Mouse (Mus musculus): Measurements from ENCODE around the gene Armh1.
"Not testable (repeated sequence)": the region's sequence is repeated elsewhere in the genome, so short reads cannot be mapped to it uniquely, and the experiment has no call there.

Armh1 gene

DNA sequence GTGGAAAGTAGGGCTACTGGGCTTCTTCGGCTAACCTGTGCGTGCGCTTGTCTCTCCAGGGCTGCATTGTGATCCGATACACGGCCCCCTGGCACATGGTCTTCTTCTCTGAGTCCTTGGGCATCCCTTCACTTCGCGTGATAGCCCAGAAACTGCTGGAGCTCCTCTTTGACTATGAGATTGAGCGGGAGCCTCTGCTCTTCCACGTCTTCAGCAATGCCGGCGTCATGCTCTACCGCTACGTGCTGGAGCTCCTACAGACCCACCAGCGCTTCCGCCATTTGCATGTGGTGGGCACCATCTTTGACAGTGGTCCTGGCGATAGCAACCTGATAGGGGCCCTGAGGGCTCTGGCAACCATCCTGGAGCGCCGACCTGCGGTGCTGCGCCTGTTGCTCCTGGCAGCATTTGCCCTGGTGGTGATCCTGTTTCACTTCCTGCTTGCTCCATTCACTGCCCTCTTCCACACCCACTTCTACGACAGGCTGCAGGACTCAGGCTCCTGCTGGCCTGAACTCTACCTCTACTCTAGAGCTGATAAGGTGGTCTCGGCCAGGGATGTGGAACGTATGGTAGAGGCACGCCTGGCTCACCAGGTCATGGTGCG is 16.0 kb upstream of the Armh1 start:
- DNase-seq (ENCODE audit: low read depth, low spot score), result no peak

- DNase-seq (ENCODE audit: low read depth, low spot score), result peak; percentile 85
These were observed 15.4 kb upstream of the Armh1 start for GRCm38 (mm10) chr4:117267284-117267683.

DNA sequence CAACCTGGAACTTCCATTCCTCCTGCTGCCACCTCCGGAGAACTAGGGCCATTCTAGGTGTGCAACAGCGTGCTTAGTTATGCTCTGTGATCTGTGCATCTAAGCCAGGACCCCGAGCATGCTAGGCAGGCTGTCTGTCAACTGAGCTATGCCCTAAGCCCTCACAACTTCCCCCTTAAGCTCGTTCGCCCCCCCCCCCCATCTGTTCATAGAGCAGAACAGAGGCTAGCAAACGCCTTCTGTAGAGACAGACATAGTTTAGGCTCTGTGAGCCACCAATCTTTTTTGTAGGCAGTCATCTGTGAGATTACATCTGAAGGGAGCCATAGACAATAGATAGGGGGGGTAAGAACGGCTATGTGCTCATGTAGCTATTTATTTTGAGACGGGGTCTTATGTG is 11.1 kb upstream of the Armh1 start:
- DNase-seq (ENCODE audit: low read depth, low spot score), result no peak

GRCm38 (mm10) chr4:117262101-117262913 is 10.4 kb upstream of the Armh1 start:
- no peak for DNase-seq (ENCODE audit: low read depth, low spot score)

- DNase-seq (ENCODE audit: low read depth, low spot score), result no peak
These were observed 9.3 kb upstream of the Armh1 start for GRCm38 (mm10) chr4:117261222-117261621.

DNA sequence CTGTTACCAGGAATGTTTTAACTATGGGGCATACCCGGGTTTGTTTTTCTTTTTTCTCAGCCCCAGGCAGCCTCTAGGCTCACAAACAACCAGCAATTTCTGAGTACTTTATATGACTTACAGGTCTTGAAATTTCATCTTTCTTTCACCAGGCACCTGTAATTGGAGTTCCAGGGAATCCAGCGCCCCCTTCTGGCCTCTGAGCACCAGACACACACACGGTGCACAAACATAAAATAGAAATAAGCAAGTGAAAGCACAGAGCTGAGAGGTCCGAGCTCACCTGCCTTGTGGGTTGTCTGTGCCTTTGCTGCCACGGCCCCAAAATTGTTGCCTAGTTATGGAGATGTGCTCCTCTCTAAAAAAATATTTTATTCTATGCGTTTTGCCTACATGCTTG is 8.0 kb upstream of the Armh1 start:
- DNase-seq (ENCODE audit: low read depth, low spot score), result not testable (repeated sequence)

DNA sequence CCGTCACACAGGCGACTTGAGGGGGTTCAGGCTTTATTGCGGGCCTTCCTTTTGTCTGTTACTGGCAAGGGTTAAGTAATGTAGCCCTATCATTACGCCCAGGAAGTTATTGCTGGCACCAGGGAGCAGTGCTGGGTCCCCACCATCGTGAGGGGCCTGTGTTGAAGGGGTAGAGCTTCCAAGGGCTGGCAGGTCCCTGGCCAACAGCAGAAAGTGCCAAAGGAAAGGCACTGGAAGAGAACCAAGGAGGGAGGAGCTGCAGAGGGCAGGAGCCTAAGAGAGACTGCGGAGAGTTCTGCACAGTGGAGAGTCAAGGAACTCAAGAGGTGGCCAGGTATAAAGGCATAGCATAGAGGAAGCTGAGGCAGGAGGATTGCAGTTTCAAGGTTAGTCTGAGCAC is 2.7 kb upstream of the Armh1 start:
- no peak for DNase-seq (ENCODE audit: low read depth, low spot score)

- no peak for DNase-seq (ENCODE audit: low read depth, low spot score)
These were observed 2.2 kb upstream of the Armh1 start for GRCm38 (mm10) chr4:117254017-117254627.

DNA sequence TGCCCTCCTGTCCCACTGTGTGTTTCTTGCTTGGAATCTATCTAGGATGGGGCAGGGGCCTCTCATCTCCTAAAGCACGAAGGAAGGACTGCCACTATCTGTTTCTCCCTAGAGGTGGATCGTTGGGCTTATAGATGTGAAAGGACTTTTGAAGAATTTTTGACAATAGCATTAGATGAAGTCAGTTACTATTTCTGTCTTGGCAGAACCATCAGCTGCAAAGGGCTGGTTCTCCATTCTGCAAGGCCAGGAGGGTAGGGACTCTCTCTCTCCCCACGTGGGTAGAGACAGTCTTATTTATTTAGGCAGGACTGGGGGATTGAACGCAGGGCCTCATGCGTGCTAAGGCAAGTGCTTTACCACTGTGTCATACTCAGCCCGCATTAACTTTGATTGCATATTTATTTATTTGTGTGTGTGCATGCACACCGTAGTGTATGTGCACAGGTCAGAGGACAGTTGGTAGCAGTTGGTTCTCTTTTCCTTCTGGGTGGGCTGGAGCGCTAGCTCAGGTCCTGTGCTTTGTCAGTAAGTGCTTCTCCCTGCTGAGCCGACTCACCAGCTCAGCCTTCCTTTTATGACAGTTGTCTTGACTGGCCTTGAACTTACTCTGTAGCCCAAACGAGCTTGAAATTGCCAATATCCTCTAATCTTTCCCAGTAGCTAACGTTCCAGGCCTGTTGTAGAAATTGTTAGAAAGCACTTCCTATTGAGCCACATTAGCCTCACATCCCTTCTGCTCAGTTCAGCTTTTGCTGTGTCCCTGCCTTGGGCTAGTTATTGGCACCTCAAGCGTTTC is 1.5 kb upstream of the Armh1 start:
- DNase-seq (ENCODE audit: low read depth, low spot score), result no peak

GRCm38 (mm10) chr4:117252755-117253154 is 830 bp upstream of the Armh1 start:
- no peak for DNase-seq (ENCODE audit: low read depth, low spot score)

- DNase-seq (ENCODE audit: low read depth, low spot score), result peak; percentile 66
These were observed 426 bp upstream of the Armh1 start for GRCm38 (mm10) chr4:117252351-117252750.

GRCm38 (mm10) chr4:117250982-117251381 is 943 bp downstream of the Armh1 start:
- no peak for DNase-seq (ENCODE audit: low read depth, low spot score)

- DNase-seq (ENCODE audit: low read depth, low spot score), result no peak
These were observed 11.1 kb downstream of the Armh1 start for GRCm38 (mm10) chr4:117240867-117241266.

- DNase-seq (ENCODE audit: low read depth, low spot score), result no peak
These were observed 12.8 kb downstream of the Armh1 start for GRCm38 (mm10) chr4:117239153-117239552.

GRCm38 (mm10) chr4:117235822-117236221 is 16.1 kb downstream of the Armh1 start:
- DNase-seq (ENCODE audit: low read depth, low spot score), result no peak

DNA sequence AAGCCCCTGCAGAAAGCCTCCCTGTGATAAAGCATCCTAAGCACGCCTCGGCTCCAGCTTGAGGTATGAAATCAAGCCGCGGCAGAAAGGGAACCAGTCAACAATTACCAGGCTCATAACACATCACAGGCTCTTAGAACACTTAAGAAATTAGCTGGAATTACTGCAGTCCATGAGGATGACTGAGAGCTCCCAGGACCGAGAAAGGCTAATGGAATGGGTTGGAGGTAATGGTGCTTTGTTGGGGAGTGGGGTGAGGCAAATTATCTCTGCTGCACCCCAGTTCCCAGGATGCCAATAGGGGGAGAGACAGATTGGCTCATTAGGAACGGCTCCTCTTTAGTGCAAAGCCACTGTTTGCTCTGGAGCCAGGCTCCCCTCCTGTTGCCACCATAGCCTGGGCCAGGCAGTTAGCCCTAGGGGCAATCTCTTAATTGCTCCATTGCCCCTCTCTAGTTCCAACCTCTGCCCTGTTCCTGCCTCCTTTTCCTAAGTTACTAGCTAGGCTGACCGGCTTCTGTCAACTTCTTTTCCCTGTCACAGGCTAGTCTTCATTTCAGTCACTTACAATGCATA is 17.7 kb downstream of the Armh1 start:
- no peak for DNase-seq (ENCODE audit: low read depth, low spot score)

DNA sequence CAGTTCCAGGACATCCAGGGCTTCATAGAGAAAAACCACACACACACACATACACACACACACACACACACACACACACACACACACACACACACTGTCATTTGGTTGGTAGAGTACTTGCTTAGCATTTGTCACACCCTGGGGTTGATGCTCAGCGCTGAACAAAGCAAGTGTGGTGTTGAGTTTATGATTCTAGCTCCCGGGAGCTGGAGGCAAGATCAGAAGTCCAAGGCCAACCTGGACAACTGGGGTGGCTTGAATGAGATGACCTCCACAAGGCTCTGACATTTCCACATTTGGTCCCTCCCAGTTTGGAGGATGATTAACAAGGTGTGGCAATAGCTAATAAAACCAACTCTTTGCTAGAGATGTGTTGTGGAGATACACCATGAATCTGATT is 20.7 kb downstream of the Armh1 start:
- DNase-seq (ENCODE audit: low read depth, low spot score), result no peak

- no peak for DNase-seq (ENCODE audit: low read depth, low spot score)
These were observed 21.6 kb downstream of the Armh1 start for GRCm38 (mm10) chr4:117230331-117230730.

GRCm38 (mm10) chr4:117229590-117229989 is 22.3 kb downstream of the Armh1 start:
- DNase-seq (ENCODE audit: low read depth, low spot score), result no peak

- DNase-seq (ENCODE audit: low read depth, low spot score), result no peak
These were observed 26.7 kb downstream of the Armh1 start for GRCm38 (mm10) chr4:117225250-117225649.

DNA sequence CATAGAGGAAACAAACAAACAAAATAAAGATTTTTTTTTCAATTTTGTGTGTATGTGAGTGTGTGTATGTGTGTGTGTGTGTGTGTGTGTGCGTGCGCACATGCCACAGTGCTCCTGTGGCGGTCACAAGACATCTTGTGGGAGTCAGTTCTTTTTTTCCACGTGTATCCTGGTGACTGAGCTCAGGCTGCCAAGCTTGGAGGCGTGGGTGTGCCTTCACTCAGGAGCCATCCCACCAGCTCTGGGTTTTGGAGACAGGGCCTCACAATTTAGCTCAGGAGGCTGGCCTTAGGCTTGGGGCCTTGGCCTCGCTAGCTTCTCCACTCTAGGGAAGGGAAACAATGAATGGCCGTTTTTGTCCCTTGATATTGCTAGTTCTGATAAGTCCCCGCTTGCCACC is 27.8 kb downstream of the Armh1 start:
- DNase-seq (ENCODE audit: low read depth, low spot score), result no peak

GRCm38 (mm10) chr4:117223001-117223400 is 28.9 kb downstream of the Armh1 start:
- DNase-seq (ENCODE audit: low read depth, low spot score), result no peak

Measured in 3T3-L1 (cell line).